Mouse (Mus musculus) lung, adult 2 months (tissue): ENCODE results near the gene Clpb.

Source experiments
- CTCF ChIP-seq: fragments of 200-500 bp; IDR thresholded peaks from 2 replicates; pipeline ENCODE4 v1.5.1; 2011; ENCODE audit warnings: mild to moderate bottlenecking, low read length, control low read depth; ENCODE audit not compliant: insufficient read depth
- POLR2A ChIP-seq: fragments of 200-500 bp; IDR thresholded peaks from 2 replicates; pipeline ENCODE4 v1.6.1; 2011; ENCODE audit warnings: low read depth, mild to moderate bottlenecking, control low read depth, low read length, borderline replicate concordance; ENCODE audit errors: extremely low read depth

GRCm38 (mm10) chr7:101713828-101714400 is 50.5 kb downstream of the Clpb start:
- TF ChIP-seq CTCF = no peak
- TF ChIP-seq POLR2A = no peak
